Mouse (Mus musculus) retina, adult 2 months (tissue): ENCODE data around the gene Ugt1a1.
"Not testable (repeated sequence)": the region's sequence is repeated elsewhere in the genome, so short reads cannot be mapped to it uniquely, and the experiment has no call there.

Experiments used
- DNase-seq: peaks from one replicate; pipeline ENCODE4 v3.0.0-alpha.2; 2012; ENCODE audit warnings: low read depth, low spot score

Gene Ugt1a1

GRCm38 (mm10) chr1:88211812-88212211, at the start of gene Ugt1a1:
TSS of gene Ugt1a1 (plus strand) at chr1:88211959.
- no peak for DNase-seq

GRCm38 (mm10) chr1:88165711-88166110, 46.0 kb upstream of the Ugt1a1 start, which contains the start of gene Ugt1a5:
TSS of gene Ugt1a5 (plus strand) at chr1:88166012.
- DNase-seq: no peak

GRCm38 (mm10) chr1:88172190-88172589, 39.6 kb upstream of the Ugt1a1 start:
- DNase-seq: not testable (repeated sequence)

- no peak for DNase-seq
These were observed 32.1 kb upstream of the Ugt1a1 start for GRCm38 (mm10) chr1:88179657-88180056.

- DNase-seq: no peak
These were observed 25.3 kb upstream of the Ugt1a1 start for GRCm38 (mm10) chr1:88186325-88186935.

- no peak for DNase-seq
These were observed 19.6 kb upstream of the Ugt1a1 start for GRCm38 (mm10) chr1:88192136-88192535.

GRCm38 (mm10) chr1:88195687-88196086, 16.1 kb upstream of the Ugt1a1 start:
- no peak for DNase-seq

- no peak for DNase-seq
These were observed 14.3 kb upstream of the Ugt1a1 start for GRCm38 (mm10) chr1:88197443-88197842.

- no peak for DNase-seq
These were observed 11.8 kb upstream of the Ugt1a1 start for GRCm38 (mm10) chr1:88199996-88200395.

GRCm38 (mm10) chr1:88200456-88200855, 11.3 kb upstream of the Ugt1a1 start, which contains the start of gene Ugt1a2:
TSS of gene Ugt1a2 (plus strand) at chr1:88200601.
- no peak for DNase-seq

- no peak for DNase-seq
These were observed 6.4 kb upstream of the Ugt1a1 start, which contains the start of gene Dnajb3 for GRCm38 (mm10) chr1:88205294-88205922. TSS of gene Dnajb3 (minus strand) at chr1:88205782.

- DNase-seq: no peak
These were observed 4.8 kb upstream of the Ugt1a1 start for GRCm38 (mm10) chr1:88206843-88207479.

- no peak for DNase-seq
These were observed 734 bp downstream of the Ugt1a1 start for GRCm38 (mm10) chr1:88212341-88213045.

GRCm38 (mm10) chr1:88213061-88213460, 1.3 kb downstream of the Ugt1a1 start:
- DNase-seq: no peak

- DNase-seq: no peak
These were observed 2.2 kb downstream of the Ugt1a1 start for GRCm38 (mm10) chr1:88213766-88214461.

- no peak for DNase-seq
These were observed 2.7 kb downstream of the Ugt1a1 start for GRCm38 (mm10) chr1:88214462-88214952.

GRCm38 (mm10) chr1:88215466-88216380, 4.0 kb downstream of the Ugt1a1 start:
- no peak for DNase-seq

GRCm38 (mm10) chr1:88216551-88216950, 4.8 kb downstream of the Ugt1a1 start:
- no peak for DNase-seq

GRCm38 (mm10) chr1:88217144-88217543, 5.4 kb downstream of the Ugt1a1 start:
- DNase-seq: no peak

- DNase-seq: no peak
These were observed 5.8 kb downstream of the Ugt1a1 start for GRCm38 (mm10) chr1:88217576-88217975.
